Mouse (Mus musculus): ENCODE data around the gene Rbsn.

The Rbsn gene

DNA sequence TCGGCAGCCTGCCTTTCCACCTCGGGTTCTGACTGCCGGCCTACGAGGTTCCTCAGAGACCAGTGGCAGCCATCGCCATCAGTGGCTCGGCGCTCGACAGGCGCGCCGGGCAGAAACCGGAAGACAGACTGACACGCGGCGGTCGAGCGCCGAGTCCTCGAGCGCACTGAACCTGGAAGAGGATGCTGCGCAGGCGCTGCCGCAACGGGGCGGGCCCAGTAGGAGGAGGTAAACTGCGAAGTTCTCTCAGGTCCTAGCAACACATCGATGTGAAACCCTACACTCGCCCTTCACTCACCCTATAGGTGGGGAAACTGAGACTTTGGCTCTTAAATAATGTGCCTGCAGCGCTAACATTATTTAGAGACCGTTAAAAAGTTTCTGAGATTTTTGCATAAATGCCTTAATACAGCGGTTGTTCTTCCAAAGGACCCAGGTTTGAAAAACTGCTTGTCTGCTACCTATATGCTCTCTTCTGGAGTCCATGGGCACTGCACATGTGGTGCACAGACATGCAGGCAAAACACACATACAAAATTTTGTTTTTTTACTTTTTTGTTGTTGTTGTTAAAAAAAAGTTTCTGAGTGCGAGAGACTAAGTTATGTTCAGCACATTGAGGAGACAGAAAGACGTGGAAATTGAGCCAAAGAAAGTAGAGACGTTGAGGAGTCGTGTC is at the start of gene Rbsn:
TSS of gene Rbsn (minus strand) at position 153 of the 677 bp plus-strand sequence.
- peak; percentile 88 for DNase-seq

DNA sequence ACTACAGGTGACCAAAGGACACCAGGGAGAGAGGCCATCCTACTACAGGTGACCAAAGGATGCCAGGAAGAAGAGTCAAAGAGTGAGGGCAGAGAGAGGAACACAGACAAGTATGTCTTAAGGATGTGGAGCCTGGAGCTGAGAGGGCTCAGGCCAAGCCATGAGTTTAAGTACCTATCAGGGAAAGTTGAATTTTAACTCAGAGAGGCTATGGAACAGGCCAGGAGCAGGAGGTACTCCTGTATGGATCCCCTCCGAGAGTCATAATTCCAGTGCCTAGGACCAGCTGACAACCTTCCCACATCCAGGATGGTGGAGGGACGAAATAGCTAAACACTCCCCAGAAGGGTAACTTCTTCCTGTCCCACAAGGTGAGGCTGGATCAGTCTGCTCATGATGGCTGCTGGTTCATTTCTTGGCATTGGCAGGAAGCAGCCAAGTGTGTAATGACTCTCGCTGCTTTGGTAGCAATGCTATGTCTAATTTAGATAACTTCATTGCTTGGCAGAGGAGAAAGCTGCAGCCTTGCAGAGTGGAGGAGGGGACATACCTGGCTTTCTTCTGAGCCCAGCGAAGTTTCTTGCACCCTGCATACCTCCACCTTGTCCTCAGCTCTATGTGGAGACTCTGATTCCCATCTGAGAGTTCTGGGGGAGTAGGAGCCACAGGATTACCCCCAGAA is 46.6 kb upstream of the Rbsn start:
- DNase-seq, result no peak

DNA sequence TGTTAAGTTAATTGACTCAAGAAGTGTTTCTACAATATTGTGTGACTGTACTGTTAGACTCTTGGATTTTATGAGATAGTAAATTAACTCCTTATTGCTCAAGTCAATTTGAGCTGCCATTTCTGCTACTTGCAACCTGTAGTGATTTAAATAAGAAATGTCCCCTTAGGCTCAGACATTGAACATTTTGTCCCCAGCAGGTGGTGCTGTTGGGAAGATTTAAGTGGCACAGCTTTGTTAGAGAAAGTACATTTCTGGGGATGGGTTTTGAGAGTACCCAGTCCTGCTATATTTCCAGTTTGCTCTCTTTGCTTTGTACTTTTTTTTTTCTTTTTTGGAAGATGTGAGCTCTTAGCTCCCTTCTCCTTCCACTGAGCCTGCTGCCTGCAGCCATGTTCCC is 40.6 kb upstream of the Rbsn start:
- DNase-seq, result no peak

DNA sequence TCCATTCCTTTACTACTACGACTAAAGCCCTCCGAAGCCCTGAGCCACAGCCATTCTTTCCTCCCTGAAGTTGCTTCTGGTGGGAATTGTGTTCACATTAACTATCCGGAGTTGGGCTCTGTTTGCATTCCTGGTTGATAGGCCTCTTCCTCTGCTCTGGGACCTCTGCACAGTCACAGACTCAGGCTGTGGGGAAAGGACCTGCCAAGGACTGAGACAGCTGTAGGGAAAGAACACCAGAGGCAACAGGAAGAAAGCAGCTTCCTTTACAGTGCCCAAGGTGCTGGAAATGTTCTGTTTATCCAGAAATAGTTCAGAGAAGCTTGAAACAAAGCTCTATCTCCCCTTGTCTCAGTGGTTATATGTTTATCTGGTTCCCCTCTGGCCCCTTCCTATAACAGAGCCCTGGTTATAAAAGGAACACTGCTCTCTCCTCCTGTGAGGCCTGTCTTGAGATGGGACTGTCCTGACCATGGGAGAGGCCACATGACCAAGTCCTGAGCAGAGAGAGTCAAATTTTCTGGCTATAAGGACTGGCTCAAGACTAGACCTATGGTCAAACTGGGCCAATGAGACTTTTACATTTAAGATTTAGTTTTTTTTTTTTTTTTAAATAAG is 38.6 kb upstream of the Rbsn start:
- no peak for DNase-seq

DNA sequence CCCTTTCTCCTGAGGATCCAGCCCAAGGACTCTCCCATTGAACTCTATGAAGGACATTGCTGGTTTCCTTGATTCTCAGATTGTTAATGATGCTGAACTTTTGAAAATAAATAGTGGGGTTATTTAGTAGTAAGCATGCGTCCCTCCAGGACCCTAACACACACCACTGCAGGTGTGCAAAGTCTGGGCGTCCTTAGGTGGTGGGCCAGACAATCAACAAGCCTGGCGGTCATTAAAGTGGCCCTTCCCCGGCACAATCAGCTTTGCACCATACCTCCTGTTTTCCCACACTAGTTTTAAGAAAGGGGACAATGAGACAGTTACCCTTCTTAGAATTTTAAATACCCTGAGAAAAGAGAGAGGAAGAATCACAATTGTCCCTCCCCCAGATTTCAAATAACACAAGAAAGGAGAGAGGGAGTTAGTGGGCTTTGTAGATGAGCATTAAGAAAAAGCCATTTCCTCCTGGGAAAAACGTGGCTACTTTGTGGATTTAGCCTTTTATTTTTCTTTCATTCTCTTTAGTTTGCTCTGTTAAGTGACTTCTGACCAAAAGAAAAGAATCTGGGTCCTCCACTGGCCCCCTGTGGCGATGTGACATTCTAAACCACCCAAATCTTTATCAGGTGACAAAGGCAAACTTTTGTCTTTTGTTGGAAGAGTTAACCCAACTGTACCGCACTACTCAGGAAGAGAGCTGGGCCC is 32.6 kb upstream of the Rbsn start:
- DNase-seq, result no peak

DNA sequence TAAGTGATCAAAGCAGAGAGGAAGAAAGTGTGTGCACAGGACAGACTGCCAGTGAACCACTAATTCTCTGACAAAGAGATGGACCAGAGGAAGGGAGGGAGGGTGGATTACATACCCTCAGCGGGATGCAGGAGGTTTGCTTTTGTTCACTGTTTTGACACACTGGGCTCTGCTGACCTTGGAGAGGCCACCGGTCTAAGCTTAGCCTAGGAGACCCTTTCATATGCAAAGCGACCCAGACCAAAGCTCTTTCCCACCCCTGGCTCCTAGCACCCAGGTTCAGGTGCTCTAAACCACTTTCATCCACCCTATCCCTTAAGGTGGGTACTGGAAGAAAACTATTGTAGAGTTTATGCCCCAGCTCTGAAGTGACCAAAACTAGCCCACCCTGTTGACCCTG is 31.6 kb upstream of the Rbsn start:
- DNase-seq, result no peak

DNA sequence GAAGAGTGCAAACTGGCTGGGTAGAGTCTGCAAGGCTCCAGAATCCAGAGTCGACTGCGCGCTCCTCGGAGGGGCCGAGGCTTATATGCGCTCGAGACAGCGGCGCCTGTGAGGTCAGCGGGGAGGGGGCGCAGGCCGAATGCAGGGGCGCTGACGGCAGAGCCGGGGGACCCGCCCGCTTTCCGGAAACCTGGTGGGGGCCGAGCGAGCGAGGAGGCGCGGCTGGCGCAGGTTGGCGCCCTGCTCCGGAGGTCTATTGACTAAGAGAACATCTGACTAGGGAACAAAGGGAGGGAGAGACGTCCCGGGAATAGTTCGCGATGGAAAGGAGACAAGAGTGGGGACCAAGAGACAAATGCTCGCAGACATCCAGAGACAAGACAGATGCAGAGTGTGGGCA is 29.9 kb upstream of the Rbsn start, which contains the start of gene Trh:
TSS of gene Trh (minus strand) at position 60 of the 400 bp plus-strand sequence.
- DNase-seq, result no peak

DNA sequence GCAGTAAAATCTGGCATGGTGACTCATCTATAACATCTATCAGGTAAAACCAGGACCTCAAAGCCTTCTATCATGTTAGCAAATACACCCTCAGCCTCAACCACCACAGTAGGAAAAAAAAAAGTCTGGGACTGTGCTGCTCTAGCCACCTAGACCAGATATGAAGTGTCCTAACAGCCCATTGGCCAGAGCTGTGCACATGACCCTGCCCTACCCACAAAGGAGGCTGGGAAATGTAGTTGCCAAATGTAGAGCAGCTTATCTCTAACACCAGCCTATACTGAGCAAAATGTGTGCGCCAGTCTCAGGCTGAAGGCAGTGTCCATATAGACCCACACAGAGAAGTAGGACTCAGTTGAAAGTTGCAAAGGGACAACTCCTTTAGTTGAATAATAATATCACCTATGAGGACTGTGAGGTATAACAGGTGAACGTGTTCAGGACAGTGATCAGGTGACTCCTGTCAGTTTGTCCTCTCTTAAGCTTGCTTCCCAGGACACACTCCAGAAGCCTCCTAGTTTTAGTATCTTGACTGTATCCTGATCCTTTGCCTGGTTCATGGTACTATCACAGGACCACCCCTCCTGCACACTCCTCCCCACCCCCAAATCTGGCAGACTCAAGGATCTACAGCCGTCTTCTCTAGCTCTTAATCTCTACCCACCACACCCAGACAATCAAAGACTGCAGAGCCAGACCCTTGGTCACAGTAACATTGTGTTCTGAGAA is 26.6 kb upstream of the Rbsn start:
- peak; percentile 56 for DNase-seq

DNA sequence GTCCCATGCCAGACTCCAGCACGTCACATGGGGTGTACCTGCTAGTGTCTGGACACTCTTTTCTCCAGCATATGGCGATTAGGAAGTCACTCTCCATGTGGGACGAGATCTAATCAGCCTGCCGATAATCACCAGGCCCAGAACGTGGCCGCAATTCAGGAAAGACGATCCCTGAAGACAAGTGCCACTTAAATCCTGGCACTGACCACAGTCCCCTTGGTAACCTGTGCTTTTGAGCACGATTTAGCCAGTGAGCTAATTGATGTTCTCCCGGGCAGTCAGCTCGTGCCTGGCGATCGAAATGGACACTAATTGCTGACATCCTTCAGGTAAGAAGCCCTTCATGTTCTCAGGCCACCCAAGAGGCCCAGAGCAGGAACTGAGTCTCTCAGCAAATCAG is 20.3 kb upstream of the Rbsn start:
- no peak for DNase-seq

DNA sequence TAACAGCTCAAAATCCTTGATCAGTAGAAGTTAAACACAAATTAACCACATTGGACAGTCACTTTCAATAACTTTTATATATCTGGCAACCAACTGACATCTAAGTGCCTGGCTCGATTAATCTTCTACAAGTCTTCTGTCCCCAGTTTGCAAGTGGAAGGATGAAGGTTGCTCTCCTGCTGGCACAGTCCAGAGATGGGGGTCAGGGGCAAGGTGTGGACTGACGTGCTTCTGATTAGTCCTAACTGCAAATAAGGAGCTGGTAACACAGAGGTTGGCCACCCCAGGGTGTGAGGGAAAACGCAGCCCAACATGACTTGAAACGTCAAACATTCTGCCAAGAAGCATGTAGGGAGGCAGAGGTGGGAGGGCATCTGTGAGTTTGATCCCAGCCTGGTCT is 17.0 kb upstream of the Rbsn start:
- no peak for DNase-seq

DNA sequence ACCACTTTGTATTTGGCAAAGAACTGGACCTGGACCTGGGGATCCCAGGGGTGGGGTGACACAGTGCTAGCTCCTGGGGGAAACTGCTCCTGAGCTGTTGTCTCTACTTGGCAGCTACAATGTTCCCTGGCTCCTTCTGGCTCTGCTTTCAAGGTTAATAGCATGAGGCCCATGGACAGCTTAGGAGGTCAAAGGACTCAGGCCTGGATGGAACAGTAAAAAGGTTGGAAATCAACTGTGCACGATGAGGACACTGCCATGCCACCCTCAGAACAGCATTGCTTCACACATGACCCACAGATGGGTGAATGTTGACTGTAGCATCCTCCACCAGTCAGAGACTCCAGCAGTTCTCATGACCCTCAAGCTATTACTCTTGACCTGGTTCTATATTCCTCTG is 16.6 kb upstream of the Rbsn start:
- DNase-seq, result no peak

DNA sequence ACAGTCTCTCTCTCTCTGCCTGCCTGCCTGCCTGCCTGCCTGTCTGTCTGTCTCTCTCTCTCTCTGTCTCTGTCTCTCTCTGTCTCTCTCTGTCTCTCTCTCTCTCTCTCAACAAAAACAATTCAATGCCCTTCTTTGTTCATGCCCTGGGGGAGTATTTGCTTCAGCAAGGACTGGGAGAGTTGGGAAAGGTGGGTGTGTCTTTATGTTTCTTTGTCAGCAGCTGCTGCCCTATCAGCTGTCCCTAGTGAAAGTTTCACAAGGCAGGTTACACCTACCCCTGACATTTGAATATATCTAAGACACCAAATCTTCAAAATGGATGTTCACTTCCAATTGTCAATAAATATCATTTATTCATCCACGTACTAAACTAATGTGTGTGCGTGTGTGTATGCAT is 14.9 kb upstream of the Rbsn start:
- no peak for DNase-seq

DNA sequence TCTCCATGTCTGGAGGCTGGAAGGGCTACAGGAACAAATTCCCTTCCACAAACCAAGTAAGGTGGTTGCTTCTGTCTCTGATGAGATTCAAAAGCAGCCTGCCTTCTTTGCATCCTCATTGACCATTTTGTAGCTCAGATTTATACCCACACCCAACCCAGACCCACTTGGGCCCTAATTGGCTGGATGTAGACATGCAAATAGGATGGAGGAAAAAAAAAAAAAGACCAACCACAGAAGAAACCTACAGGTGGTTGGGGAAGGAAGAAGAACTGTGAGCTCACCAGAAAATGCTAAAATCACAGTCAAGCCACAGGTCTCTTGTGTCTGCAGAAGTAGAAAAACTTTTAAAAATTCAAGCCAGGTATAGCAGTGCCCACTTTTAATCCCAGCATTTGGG is 14.4 kb upstream of the Rbsn start:
- DNase-seq, result no peak

DNA sequence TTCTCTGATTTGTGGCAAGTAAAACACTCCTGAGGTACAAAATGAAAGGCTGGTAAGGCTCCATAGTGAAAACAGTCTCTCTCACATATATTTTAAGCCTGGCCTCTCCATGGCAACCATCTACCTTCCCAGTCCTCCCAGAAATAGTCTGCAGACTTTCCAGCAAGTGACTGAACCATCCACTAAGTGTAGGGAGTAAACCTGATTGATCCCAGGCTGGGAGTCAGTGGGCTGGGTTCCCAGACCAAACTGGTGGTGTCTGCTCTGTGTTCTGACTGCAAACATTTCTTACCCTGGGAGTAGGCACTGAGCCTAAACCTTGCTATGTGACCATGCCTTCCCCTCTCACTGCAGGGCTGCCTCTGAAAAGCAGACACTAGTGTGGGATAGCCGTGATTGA is 10.3 kb upstream of the Rbsn start:
- no peak for DNase-seq

DNA sequence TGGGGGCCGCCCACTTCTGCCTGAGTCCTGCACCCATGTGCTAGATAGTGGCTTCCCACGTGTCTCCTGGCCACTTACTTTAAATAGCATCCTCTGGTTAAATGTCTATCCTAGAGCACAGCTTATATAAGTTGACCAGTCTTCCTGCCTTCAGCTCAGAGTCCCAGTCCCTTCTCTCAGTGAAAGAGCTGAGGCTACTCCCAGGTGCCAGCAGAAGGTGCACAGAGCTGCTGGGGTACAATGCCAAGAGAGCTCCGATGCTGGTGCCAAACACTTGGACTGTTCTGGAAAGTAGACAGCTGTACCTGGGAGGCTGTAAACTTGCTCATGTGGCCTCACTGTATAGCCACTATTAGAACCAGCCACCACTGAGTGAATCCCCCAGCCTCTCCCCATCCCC is 7.3 kb upstream of the Rbsn start:
- no peak for DNase-seq

DNA sequence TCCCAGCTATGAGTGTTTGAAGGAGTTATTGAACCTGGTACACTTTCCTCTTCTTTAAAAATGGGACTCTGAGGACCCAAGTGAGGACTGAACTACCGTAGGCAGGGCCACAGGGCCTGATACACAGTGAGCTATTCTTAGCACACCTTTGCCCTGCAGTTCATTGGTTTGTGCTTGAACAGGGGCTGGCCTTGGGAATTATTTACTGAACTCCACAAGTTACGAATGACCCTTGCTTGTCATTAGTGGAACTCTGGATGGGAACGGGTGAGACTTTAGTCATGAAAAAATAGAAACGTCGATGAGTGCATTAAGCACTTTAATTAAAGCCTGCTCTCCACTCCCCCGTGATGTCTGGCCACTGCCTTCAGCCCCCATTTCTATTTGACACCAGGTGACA is 6.9 kb upstream of the Rbsn start:
- DNase-seq, result no peak

DNA sequence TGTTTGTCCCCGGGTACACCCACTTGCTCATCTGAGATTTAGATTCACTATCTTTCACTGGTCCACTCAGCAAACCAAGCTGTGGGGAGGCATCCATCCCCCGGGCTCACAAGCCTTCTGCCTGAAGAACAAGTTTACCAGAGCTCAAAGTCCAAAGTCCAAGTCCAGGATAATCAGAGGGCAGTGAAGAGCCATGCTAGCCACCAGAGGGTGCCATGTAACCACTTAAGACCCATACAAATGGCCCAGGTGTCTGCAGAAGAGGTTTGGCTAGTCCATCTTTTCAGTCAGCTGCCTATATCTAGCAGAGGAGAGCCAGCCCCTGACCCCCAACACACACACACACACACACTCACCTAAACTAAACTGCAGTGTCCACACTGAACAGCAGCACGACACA is 4.7 kb upstream of the Rbsn start:
- DNase-seq, result peak; percentile 37

DNA sequence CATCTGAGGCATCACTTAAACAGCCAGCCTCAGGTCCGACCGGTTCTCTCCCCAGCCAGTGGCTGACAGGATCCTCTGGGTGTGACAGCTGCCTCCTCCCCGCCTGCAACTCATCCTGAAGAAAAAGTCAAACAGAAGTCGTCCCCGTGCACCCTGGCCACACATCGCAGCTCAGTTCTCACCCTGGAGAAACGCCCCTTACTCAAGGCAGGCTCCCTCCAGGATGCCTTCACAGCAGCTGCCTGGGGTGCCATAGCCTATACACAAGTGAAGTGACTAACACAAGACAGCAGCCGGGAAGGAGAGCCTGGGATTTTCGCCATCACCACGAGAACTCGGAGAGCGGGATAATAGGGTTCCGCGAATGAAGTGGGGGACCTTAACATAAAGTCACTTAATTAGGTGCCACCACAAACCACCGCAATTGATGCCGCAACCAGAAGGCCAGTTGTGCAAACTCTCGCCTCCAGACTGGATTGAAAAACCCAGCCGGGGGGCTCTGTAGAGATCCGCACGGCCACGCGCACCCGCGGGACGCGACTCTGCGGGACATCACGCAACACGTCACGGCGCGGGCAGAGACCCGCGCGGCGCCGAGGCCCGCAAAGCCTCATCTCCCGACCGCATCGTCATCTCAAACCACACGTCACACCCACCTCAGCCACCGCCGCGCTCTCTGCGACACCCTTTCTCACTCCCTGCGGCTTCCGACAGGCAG is 511 bp downstream of the Rbsn start:
- DNase-seq, result no peak

DNA sequence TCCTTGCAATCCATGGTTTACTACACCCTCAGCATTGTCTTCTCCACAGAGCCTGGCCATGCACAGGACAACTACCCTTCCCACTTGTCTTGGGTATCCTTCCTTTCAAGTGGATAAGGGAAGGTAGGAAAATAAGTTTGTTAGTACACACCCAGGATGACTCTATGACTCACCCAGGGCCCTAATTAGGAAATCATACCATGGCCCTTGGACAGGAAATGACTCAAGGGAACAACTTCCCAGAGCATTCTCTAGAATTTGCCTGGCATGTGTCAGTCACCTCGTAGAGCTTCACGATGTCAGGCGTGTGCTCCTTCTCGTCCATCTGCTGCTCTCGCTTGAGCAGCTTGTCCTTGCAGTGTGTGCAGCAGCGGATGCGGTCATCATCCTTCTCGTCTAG is 15.3 kb downstream of the Rbsn start:
- DNase-seq, result no peak

DNA sequence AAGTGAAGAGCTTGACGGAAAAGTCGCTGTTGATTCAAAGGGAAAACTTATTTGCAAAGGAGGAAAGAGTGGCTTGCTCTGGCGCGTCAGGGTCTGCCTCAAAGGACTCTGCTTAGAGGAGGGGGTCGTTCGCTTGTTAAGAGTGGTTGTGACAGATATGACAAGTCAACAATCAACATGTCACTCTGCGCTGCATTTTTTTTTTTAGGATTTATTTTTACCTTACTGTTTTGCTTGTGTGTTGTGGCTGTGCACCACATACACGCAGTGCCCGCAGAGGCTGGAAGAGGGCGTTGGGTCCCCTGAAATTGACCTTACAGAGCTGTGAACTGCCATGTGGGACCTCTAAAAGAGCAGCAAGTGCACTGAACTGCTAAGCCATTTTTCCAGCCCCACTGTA is 30.5 kb downstream of the Rbsn start:
- DNase-seq, result no peak

DNA sequence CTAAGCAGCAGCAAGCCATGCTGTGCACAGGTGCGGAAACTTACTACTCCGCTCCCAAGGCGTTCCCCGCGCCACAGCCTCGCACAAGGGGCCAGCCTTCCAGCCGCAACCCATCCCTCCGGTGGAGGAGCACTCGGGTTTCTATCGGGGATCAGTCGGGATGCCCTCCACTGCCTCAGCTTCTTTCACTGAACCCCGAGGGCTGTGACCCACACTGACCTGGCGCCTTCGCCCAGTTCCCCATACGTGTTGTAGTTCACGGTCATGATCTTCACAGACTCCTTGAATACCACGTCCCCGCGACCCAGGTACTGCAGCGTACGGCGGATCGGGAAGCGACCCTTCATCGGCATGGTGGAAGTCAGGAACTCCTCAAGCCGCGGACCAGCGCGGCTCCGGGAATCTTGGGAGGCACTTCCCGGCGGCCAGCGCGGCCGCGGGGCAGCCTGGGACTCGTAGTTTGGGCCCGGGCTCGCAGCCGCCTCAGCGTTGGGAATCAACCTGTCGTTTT is 31.0 kb downstream of the Rbsn start, which contains the start of gene Mrps25:
TSS of gene Mrps25 (minus strand) at position 413 of the 511 bp plus-strand sequence.
- peak; percentile 71 for DNase-seq

DNA sequence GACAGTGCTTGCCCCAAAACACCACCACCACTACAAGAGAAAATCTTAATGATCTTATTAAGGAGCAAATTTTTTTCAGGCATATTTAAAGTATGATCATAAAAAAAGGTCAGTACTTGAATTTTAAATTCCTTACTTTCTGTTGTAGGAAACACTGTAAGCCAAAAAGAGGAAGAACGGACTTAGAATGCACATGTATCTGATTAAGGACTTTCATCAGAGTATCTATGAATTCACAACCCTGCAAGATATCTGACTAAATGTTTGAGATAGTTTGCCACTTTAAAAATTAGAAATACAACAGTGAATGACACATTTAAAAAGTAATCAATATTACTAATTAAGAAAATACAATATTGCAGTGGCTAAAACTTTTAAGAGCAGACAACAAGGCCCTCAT is 38.3 kb downstream of the Rbsn start:
- DNase-seq, result no peak
